Mouse (Mus musculus) lung, embryonic 16.5 days (tissue): ENCODE measurements around the gene Proser2. TPM values are rescaled to one million over a fixed set of nuclear protein-coding genes. Genes with fewer than 3 reads are reported as not detected.
"Not testable (repeated sequence)": the region's sequence is repeated elsewhere in the genome, so short reads cannot be mapped to it uniquely, and the experiment has no call there.

Experiments used
- ATAC-seq: fragments of 200-750 bp; cut with Nextera tagmentation; 2 replicates; pipeline ENCODE4 v1.8.0; 2017; ENCODE audit warnings: low read depth, mild to moderate bottlenecking, moderate library complexity
- H3K27ac ChIP-seq: fragments of 300-500 bp; sonication (generic); 2 replicates; pipeline ENCODE4 v1.5.1; 2014; ENCODE audit warnings: mild to moderate bottlenecking, control low read depth, low read length
- H3K27me3 ChIP-seq: fragments of 300-500 bp; sonication (generic); 2 replicates; pipeline ENCODE4 v1.6.1; 2014; ENCODE audit warnings: low read depth, low read length, mixed read lengths; ENCODE audit not compliant: control insufficient read depth, insufficient read depth
- H3K36me3 ChIP-seq: fragments of 300-500 bp; sonication (generic); 2 replicates; pipeline ENCODE4 v1.6.1; 2014; ENCODE audit warnings: low read length; ENCODE audit not compliant: control insufficient read depth, insufficient read depth
- H3K4me1 ChIP-seq: fragments of 300-500 bp; sonication (generic); replicated peaks from 2 replicates; pipeline ENCODE4 v1.6.1; 2014; ENCODE audit warnings: low read length, mixed read lengths; ENCODE audit not compliant: control insufficient read depth, insufficient read depth
- H3K4me2 ChIP-seq: fragments of 300-500 bp; sonication (generic); 2 replicates; pipeline ENCODE4 v1.6.1; 2014; ENCODE audit warnings: low read depth, low read length, control low read depth
- H3K4me3 ChIP-seq: fragments of 300-500 bp; sonication (generic); 2 replicates; pipeline ENCODE4 v1.5.1; 2014; ENCODE audit warnings: mild to moderate bottlenecking, low read length, control low read depth
- H3K9ac ChIP-seq: fragments of 300-500 bp; sonication (generic); 2 replicates; pipeline ENCODE4 v1.6.1; 2014; ENCODE audit warnings: low read length, control low read depth
- H3K9me3 ChIP-seq: fragments of 300-500 bp; sonication (generic); 2 replicates; pipeline ENCODE4 v1.6.1; 2016; ENCODE audit warnings: low read length; ENCODE audit not compliant: control insufficient read depth
- whole genome bisulfite sequencing: fragments of 180-500 bp; shearing (Covaris S2); extraction: QIAGEN DNeasy Blood & Tissue Kit; methylation state at CpG from one replicate; pipeline ENCODE4 v1.1.7; 2014; 5-methylcytosine and 5-hydroxymethylcytosine counted together
- polyA plus RNA-seq: library from polyadenylated mRNA; unstranded; fragments of >200 nt; fragmentation: Nextera tagmentation; extraction: Ambion mirVana; gene quantifications from 2 replicates; pipeline ENCODE4 v1.2.1, GENCODE M21; 2015

Gene Proser2
- polyA plus RNA-seq, 1 experiment from 2014 or later: 8.8 TPM

DNA sequence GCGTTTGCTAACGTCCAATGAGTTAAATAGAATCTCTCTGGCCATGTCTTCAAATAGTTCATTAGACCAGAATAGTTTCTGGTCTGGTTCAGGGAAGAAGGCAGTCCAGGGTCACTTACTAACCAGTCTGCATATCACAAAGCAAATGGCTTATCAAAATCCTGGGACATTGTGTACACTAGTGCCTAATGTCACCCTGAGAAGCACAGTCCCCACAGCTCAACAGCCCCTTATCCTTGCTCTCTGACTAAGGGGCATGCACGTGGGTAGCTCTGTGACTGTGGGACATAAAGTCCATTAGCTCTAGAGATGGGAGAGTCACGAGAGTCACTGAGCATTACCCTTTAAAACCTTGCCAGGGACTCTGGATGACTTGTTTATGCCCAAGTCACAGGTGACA, 17.4 kb downstream of the Proser2 start:
- Histone ChIP-seq H3K9me3 (no peaks in the 10 kb centered on the region), H3K4me3 (no peak overlapping the region), H3K9ac (no peak overlapping the region), H3K27me3 (no peaks in the 10 kb centered on the region), H3K4me2 (no peak overlapping the region), H3K27ac (no peak overlapping the region), H3K36me3 (no peaks in the 10 kb centered on the region), H3K4me1 (no peaks in the 10 kb centered on the region)
- ATAC-seq: no peak
- 70% methylated on average over 4 of the region's 4 CpGs for WGBS

DNA sequence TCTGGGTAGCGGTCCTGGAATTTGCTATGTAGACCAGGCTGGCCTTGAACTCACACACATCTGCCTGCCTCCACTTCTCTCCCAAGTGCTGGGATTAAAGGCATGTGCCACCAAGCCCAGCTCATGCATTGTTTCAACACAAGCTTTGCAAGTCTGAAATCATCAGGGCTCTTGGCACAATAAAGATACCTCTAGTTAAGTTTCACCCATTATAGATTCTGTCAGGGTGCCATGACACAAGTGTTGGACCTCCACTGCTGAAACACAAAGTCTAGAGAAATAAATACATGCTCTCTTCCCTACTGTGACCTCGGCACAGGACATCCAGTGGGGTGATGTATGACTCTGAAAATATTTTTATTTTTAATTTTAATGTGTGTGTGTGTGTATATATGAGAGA, 24.6 kb downstream of the Proser2 start:
- Histone ChIP-seq H3K4me3 (no peak overlapping the region), H3K9me3 (peaks cover 3% of the 10 kb centered on the region; the same call in 1 of the 2 replicates), H3K4me2 (no peak overlapping the region), H3K36me3 (0 out of 2 replicates have a peak, but pooled peaks cover 2% of the 10 kb centered on the region), H3K9ac (no peak overlapping the region), H3K4me1 (peaks cover 5% of the 10 kb centered on the region), H3K27me3 (peaks cover 10% of the 10 kb centered on the region), H3K27ac (no peak overlapping the region)
- 85% methylated on average over 2 of the region's 2 CpGs for WGBS
- no peak for ATAC-seq

DNA sequence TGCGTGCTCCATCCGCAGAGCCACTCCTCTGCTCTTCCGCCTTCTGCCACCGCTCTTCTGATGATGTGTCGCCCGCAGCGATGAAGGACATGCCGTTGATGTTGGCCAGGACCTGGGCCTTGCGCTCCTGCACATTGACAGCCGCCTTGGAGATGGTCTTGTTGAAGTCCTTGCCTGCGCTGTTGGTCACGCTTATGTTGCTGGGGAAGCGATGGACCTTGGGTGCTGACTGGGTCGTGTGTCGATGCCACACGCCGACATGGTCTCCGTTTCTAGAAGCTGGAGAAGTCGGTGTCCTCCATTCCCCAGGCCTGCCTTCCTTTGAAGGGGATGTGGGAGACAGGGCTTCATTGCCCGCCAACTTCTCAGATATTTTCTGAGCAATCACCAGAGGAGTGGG, 29.3 kb downstream of the Proser2 start:
- Histone ChIP-seq H3K27ac (no peak overlapping the region), H3K9me3 (peaks cover 3% of the 10 kb centered on the region; the same call in 1 of the 2 replicates), H3K4me2 (peak overlapping the region; percentile 82), H3K4me1 (peaks cover 30% of the 10 kb centered on the region), H3K36me3 (0 out of 2 replicates have a peak, but pooled peaks cover 2% of the 10 kb centered on the region), H3K27me3 (peaks cover 10% of the 10 kb centered on the region), H3K4me3 (peak overlapping the region; percentile 56), H3K9ac (peak overlapping the region; percentile 69)
- ATAC-seq: no peak
- WGBS: 28% methylated on average over 20 of the region's 20 CpGs

DNA sequence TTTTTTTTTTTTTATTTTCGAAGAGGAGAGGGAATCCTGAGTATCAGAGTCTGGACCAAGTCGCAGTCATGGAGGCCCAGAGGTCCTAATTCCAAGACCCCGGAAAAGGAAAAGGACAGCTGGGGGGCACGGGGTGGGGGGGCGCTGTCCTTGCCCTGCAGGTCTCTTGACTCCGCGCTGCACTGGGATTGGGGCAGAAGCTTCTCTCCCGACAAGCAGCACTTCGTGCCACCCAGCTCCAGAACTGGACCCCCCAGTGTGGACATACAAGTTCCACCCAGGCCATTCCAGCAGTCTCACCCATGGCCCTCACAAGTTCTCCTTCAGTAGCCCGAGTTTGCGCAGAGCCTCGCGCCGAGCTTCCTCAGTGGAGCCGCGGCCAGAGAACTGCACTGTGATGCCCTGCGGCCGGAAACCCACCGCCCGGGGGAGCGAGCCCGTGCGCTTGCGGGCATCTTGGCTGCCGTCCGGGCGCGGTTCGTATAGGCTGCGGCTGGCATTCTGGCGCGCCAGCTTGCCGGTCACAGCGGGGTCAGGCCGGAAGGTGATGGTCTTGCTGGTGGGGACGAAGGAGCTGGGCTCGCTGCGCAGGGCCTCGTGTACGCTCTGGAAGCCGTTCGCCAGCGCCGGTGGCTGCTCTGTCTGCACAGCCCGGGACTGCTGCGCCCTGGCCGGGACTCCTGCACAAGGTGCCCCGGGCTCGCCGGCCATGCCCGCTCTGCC, 29.8 kb downstream of the Proser2 start:
- H3K4me2 ChIP-seq: peak overlapping the region; percentile 82
- H3K4me3 ChIP-seq: peak overlapping the region; percentile 56
- no peak overlapping the region for H3K27ac ChIP-seq
- 7% methylated on average over 47 of the region's 51 CpGs for WGBS
- ATAC-seq: peak; percentile 65
- H3K4me1 ChIP-seq: peaks cover 30% of the 10 kb centered on the region
- H3K9ac ChIP-seq: peak overlapping the region; percentile 69
- 0 out of 2 replicates have a peak, but pooled peaks cover 2% of the 10 kb centered on the region for H3K36me3 ChIP-seq
- peaks cover 3% of the 10 kb centered on the region; the same call in 1 of the 2 replicates for H3K9me3 ChIP-seq
- H3K27me3 ChIP-seq: peaks cover 10% of the 10 kb centered on the region

DNA sequence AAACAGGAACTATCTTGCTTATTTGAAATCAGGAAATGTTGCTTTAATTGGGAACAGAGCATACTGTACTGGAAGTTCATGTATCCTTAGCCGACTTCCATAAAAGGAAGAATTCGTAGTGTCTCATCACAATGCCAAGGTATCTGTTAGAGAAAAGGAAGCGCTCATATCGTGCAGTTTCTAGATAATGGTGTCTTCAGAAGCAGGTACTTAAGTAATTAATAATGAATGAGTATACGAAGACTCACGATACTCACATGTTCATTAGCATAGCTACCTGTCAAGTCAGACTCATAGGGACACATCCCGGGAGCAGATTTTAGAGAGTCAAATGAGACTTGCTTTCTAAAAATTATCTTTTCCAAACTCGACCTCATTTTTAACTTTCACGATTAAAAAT, 30.6 kb downstream of the Proser2 start:
- no peak for ATAC-seq
- 61% methylated on average over 9 of the region's 9 CpGs for WGBS
- Histone ChIP-seq H3K4me2 (no peak overlapping the region), H3K4me1 (peaks cover 30% of the 10 kb centered on the region), H3K27me3 (peaks cover 10% of the 10 kb centered on the region), H3K27ac (peak overlapping the region; percentile 65; the same call in 1 of the 2 replicates), H3K36me3 (0 out of 2 replicates have a peak, but pooled peaks cover 2% of the 10 kb centered on the region), H3K9me3 (peaks cover 3% of the 10 kb centered on the region; the same call in 1 of the 2 replicates), H3K9ac (no peak overlapping the region), H3K4me3 (no peak overlapping the region)

DNA sequence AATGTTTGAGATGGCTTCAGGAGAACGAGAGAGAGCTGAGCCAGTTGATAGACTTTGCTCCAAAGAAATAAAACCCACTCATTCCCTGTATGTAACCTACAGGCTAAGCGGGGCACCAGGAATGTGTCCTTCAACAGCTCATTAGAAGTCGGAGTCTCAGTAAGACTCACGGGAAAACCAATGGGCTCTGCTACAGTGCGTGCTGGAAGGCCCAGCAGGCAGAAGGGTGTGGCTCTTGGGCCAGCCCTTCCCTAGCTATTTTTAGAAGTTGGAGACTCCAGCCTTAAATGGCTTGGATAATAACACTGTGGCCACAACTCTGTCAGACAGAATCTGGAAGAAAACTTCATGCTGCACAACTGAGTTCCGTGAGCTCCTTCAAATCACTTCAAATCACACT, 31.1 kb downstream of the Proser2 start:
- ATAC-seq: peak; percentile 93
- peaks cover 30% of the 10 kb centered on the region for H3K4me1 ChIP-seq
- H3K27me3 ChIP-seq: peaks cover 10% of the 10 kb centered on the region
- H3K4me3 ChIP-seq: no peak overlapping the region
- H3K9me3 ChIP-seq: no peaks in the 10 kb centered on the region
- peak overlapping the region; percentile 65; the same call in 1 of the 2 replicates for H3K27ac ChIP-seq
- H3K36me3 ChIP-seq: no peaks in the 10 kb centered on the region
- no peak overlapping the region for H3K9ac ChIP-seq
- WGBS: 14% methylated on average over 6 of the region's 6 CpGs
- no peak overlapping the region; the same call in 1 of the 2 replicates for H3K4me2 ChIP-seq

DNA sequence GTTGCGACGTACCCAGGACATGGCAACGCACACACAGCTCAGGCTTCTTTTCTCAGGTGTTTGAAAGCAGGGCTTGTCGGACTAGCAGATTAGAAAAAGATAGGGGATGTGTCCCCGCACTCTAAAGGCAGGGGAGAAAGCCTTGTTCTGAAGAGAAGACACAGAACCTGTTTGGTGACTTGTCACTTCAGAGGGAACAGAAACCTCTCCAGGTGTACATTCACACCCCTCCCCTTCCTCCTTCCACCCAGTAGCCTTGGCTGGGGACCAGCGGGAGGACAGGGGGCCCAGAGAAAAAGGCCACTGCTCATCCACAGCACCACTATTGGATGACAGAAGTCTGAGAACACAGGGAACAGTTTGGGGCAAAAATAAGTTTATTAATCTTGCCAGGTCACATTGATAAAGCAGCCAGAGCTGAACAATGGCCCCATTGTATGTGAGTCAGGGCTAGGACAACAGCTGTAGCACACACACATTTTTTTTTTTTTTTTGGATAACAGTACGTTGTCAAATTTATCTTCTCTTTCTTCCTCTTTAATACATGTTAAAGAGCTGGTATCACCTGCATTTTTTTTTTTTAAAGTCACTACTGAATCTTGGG, 32.8 kb downstream of the Proser2 start:
- 42% methylated on average over 7 of the region's 7 CpGs for WGBS

DNA sequence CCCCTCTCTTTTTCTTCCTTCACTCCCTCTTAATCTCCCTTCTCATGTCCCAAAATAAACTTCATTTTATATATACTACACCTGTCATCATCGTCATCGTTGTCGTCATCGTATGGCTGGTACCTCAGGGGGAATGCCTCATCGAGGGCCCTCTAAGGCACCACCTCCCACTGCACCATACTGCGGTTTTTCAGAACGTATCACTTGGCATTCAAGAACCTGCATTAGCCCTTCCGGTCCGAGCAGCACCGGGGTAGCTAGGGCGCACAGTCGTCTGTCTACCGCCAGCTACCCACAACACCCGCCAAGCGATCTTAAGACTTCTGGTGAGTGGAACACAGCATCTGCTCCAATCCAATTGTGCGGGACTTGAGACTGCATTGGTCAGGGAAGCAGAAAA, 40.1 kb downstream of the Proser2 start:
- H3K27me3 ChIP-seq, H3K9ac ChIP-seq, H3K4me1 ChIP-seq, ATAC-seq, H3K9me3 ChIP-seq, H3K36me3 ChIP-seq, H3K4me2 ChIP-seq, H3K4me3 ChIP-seq, H3K27ac ChIP-seq: not testable (repeated sequence)
- WGBS: 78% methylated on average over 16 of the region's 16 CpGs

More for the DNA sequence above, 32.8 kb downstream of the Proser2 start:
- Histone ChIP-seq H3K4me3 (no peak overlapping the region), H3K9me3 (no peaks in the 10 kb centered on the region), H3K9ac (no peak overlapping the region), H3K4me2 (no peak overlapping the region), H3K36me3 (no peaks in the 10 kb centered on the region), H3K4me1 (peaks cover 30% of the 10 kb centered on the region), H3K27me3 (peaks cover 10% of the 10 kb centered on the region), H3K27ac (peak overlapping the region; percentile 12; the same call in 1 of the 2 replicates)
- peak; percentile 23; the same call in 1 of the 2 replicates for ATAC-seq

DNA sequence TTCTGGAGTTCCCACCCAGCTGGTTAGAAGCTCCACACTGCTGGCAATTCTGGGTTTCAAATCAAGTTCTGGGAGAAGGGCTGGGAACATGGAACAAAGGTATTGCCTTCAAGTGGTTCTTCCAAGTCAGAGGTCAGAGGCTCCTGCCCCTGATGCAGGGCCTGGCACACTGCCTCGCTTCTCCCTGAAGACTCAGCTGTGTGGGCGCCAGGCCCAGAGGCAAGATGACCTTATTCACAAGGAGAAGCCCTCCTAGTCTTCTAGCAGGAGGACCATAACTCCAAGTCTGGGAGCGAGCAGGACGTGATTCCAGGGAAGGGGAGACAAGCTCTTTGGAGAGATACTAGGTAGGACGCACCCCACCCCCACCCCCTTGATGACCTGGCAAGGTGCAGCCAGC, 42.9 kb downstream of the Proser2 start:
- Histone ChIP-seq H3K4me1 (no peaks in the 10 kb centered on the region), H3K9ac (no peak overlapping the region), H3K36me3 (no peaks in the 10 kb centered on the region), H3K9me3 (no peaks in the 10 kb centered on the region), H3K27me3 (no peaks in the 10 kb centered on the region), H3K27ac (no peak overlapping the region), H3K4me3 (no peak overlapping the region), H3K4me2 (no peak overlapping the region)
- 83% methylated on average over 5 of the region's 5 CpGs for whole genome bisulfite sequencing
- no peak for ATAC-seq
